Mouse (Mus musculus) megakaryocyte-erythroid progenitor cell, adult 5 weeks (primary cell): ENCODE measurements around the gene Gm10647. TPM values are rescaled to one million over a fixed set of nuclear protein-coding genes. Genes with fewer than 3 reads are reported as not detected.

Source experiments
- polyA plus RNA-seq: library from polyadenylated mRNA; stranded (reverse); fragments of >175 nt; gene quantifications from 2 replicates; pipeline ENCODE4 v1.2.3, GENCODE M21; 2012

Gm10647 gene
- not detected in 2 replicates for polyA plus RNA-seq

GRCm38 (mm10) chr9:66796739-66797138, at the start of gene Gm10647:
Gene Gm10647 (plus strand): TSS chr9:66797039.

GRCm38 (mm10) chr9:66795464-66796324, 1.1 kb upstream of the Gm10647 start, which contains the start of gene Aph1b:
Gene Aph1b (minus strand): TSS chr9:66795490.

GRCm38 (mm10) chr9:66834318-66835096, 37.7 kb downstream of the Gm10647 start, which contains the start of gene Aph1c:
Gene Aph1c (minus strand): TSS chr9:66834726.

Other genes starting within 250 kb of the Gm10647 start
- gene Usp3, start 203.9 kb upstream of the Gm10647 start, polyA plus RNA-seq, result 22.5 and 23.3 TPM in 2 replicates
- 2.9 and 3.9 TPM in 2 replicates for gene Car12, start 83.4 kb upstream of the Gm10647 start, polyA plus RNA-seq
- 0.28 and 0.44 TPM in 2 replicates for gene Aph1b, start 1.5 kb upstream of the Gm10647 start, polyA plus RNA-seq
- 0.26 and 0.34 TPM in 2 replicates for gene Aph1c, start 37.7 kb downstream of the Gm10647 start, polyA plus RNA-seq
- 3.7 and 4.7 TPM in 2 replicates for gene Rab8b, start 122.6 kb downstream of the Gm10647 start, polyA plus RNA-seq
- 116 and 134 TPM in 2 replicates for gene Rps27l, start 149.0 kb downstream of the Gm10647 start, polyA plus RNA-seq
- 12.4 and 14.9 TPM in 2 replicates for gene Lactb, start 178.4 kb downstream of the Gm10647 start, polyA plus RNA-seq